Mouse (Mus musculus) CH12.LX (cell line): Measurements from ENCODE around the gene Ndufb4.

Experiments
- CHD1 ChIP-seq: IDR thresholded peaks from 2 replicates; pipeline ENCODE4 v1.6.1; 2012; ENCODE audit warnings: low read depth, low read length, improper control_type of control experiment, inconsistent platforms
- CHD2 ChIP-seq: IDR thresholded peaks from 2 replicates; pipeline ENCODE4 v1.6.1; 2011; ENCODE audit warnings: low read length, improper control_type of control experiment
- CTCF ChIP-seq, 2 experiments: IDR thresholded peaks in 1 of 2; conservative IDR thresholded peaks in 1 of 2; 2 replicates each; pipeline ENCODE4 v1.5.1; 2011 to 2012; ENCODE audit warnings: low read depth in 2 of 2, low read length in 2 of 2, improper control_type of control experiment in 1 of 2, inconsistent platforms in 1 of 2, mild to moderate bottlenecking in 1 of 2, moderate library complexity in 1 of 2
- EP300 ChIP-seq: IDR thresholded peaks from 2 replicates; pipeline ENCODE4 v1.6.1; 2011; ENCODE audit warnings: low read length, improper control_type of control experiment
- ETS1 ChIP-seq: conservative IDR thresholded peaks from 2 replicates; pipeline ENCODE4 v1.6.1; 2012; ENCODE audit warnings: low read depth, mild to moderate bottlenecking, inconsistent platforms, low read length, improper control_type of control experiment, moderate library complexity
- HCFC1 ChIP-seq: IDR thresholded peaks from 2 replicates; pipeline ENCODE4 v1.6.1; 2012; ENCODE audit warnings: low read depth, mild to moderate bottlenecking, inconsistent platforms, low read length, improper control_type of control experiment
- JUN ChIP-seq: IDR thresholded peaks from 2 replicates; pipeline ENCODE4 v1.6.1; 2011; ENCODE audit warnings: low read depth, mild to moderate bottlenecking, low read length, improper control_type of control experiment, moderate library complexity; ENCODE audit not compliant: insufficient read depth
- MAX ChIP-seq: IDR thresholded peaks from 2 replicates; pipeline ENCODE4 v1.6.1; 2011; ENCODE audit warnings: low read length, improper control_type of control experiment
- MXI1 ChIP-seq: IDR thresholded peaks from 2 replicates; pipeline ENCODE4 v1.6.1; 2011; ENCODE audit warnings: mild to moderate bottlenecking, low read depth, low read length, improper control_type of control experiment
- NELFE ChIP-seq: IDR thresholded peaks from 2 replicates; pipeline ENCODE4 v1.6.1; 2011; ENCODE audit warnings: low read depth, low read length, improper control_type of control experiment
- NRF1 ChIP-seq: IDR thresholded peaks from 2 replicates; pipeline ENCODE4 v1.6.1; 2014; ENCODE audit warnings: low read depth, mild to moderate bottlenecking, inconsistent platforms, low read length, improper control_type of control experiment, moderate library complexity
- POLR2A ChIP-seq: IDR thresholded peaks from 2 replicates; pipeline ENCODE4 v1.6.1; 2011; ENCODE audit warnings: low read depth, mild to moderate bottlenecking, improper control_type of control experiment, low read length
- POLR2AphosphoS2 ChIP-seq: IDR thresholded peaks from 2 replicates; pipeline ENCODE4 v1.6.1; 2011; ENCODE audit warnings: low read depth, low read length, improper control_type of control experiment
- ZC3H11A ChIP-seq: IDR thresholded peaks from 2 replicates; pipeline ENCODE4 v1.6.1; 2012; ENCODE audit warnings: low read depth, mild to moderate bottlenecking, inconsistent platforms, low read length, improper control_type of control experiment

DNA sequence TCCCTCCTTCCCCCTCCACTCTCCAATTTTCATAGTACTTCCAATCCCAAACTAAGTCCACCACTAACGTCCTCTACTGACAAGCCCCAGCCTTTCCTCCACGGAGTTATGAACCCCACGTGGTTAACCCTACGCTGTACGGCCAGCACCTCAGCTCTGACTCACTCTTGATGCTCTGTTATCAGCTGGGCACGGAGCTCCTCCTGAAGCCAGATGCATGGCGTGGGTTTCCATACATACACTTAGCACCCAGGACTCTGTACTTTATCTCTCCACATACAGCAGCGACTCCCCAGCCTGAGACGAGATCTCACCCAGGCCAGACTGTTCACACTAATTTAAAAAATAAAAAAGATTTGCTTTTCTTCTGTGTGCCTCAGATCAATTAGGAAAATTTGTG lies 19.7 kb downstream of the Ndufb4 start:
- TF ChIP-seq HCFC1 (no peak), ZC3H11A (no peak), POLR2A (no peak), POLR2AphosphoS2 (no peak), EP300 (no peak), CTCF (conservative IDR thresholded peaks at IDR 0.05 in 1 of 2, IDR thresholded peaks at IDR 0.05 in 1 of 2; ENCODE audit: low read depth in 2 of 2, low read length in 2 of 2) (no peak), MAX (no peak), JUN (no peak), MXI1 (no peak), NELFE (no peak), NRF1 (no peak), ETS1 (no peak), CHD1 (no peak), CHD2 (no peak)
